Mouse (Mus musculus): Measurements from ENCODE around the gene Tespa1.

- TF ChIP-seq CTCF (IDR thresholded peaks at IDR 0.05) = no peak
- TF ChIP-seq EP300 (IDR thresholded peaks at IDR 0.05; ENCODE audit: insufficient read depth, low read depth, low read length) = no peak
- TF ChIP-seq POLR2A (IDR thresholded peaks at IDR 0.05; ENCODE audit: insufficient read depth, low read depth, low read length) = no peak
Measured at GRCm38 (mm10) chr10:130314110-130314829, 8.4 kb upstream of the Tespa1 start.
